Mouse (Mus musculus) ES-Bruce4 (cell line): ENCODE measurements around the gene Pola2.

Experiments
- CTCF ChIP-seq: IDR thresholded peaks from one replicate; pipeline ENCODE4 v1.8.1; 2011; ENCODE audit warnings: low read depth, low read length
- EP300 ChIP-seq: IDR thresholded peaks from 2 replicates; pipeline ENCODE4 v1.6.1; 2011; ENCODE audit warnings: low read depth, low read length; ENCODE audit not compliant: insufficient read depth

DNA sequence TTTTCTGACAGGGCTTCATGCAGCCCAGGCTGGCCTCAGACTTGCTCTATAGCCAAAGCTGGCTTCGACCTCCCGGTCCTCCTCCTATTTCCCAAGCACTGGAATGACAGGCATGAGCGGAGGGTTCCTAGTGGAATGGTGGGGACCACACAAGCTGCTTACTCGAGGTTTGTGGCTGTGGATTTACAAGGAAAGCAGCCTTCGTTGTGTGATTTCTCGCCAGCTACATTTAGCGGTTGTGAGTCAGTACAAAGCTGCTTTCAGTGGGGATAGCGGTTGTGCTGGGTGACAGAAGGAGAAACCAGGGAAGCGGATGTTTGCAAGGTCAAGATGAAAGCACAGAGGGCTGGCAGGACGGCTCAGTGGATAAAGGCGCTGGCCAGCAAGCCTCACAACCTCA is 41.5 kb upstream of the Pola2 start:
- no peak for TF ChIP-seq EP300
- TF ChIP-seq CTCF = no peak
